ENCODE assay signal across 21 mouse cellular contexts in the genomic region with DNA sequence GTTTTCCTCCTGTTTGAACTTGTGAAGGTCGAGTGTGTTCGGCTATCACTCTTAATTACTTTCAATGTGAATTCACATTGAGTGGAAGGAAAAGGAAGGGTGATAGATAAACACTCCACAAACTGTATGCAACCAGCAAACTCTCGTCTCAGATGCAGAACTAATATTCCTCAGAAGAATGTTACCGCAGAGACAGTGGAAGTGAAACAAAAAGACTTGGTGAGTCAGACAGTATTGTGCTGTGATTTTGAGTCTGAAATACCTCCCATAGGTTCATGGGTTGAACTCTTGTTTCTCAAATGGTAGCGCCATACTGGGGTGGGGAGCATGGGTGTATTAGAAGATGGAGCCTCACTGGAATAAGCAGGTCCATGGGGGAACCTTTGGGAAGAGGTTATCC. TPM values are rescaled to one million over a fixed set of nuclear protein-coding genes. Genes with fewer than 3 reads are reported as not detected.
DNase-seq lines count a peak whose midpoint lies in the region; ATAC-seq lines count a peak whose summit lies in the region.
"Had no signal": no experiment of that assay in that cellular context is flagged by ENCODE, and none has a peak within 500 bp of the region (broad histone marks: within the 10 kb centered on the region; RNA-seq: fewer than 3 reads in every experiment).

No protein-coding gene starts in this region.

- H3K4me1 ChIP-seq in brown adipose tissue, adult 24 weeks (ENCODE audit: control insufficient read depth, insufficient read depth, insufficient read length, low read length): peaks cover 18% of the 10 kb centered on the region
- H3K4me1 ChIP-seq: hindbrain, embryonic 15.5 days had no signal

- H3K4me3 ChIP-seq in brown adipose tissue, adult 24 weeks (ENCODE audit: insufficient read depth, low read depth, low read length): no peak overlapping the region
- no peak overlapping the region for H3K4me3 ChIP-seq in macrophage (ENCODE audit: inconsistent target)
- H3K4me3 ChIP-seq: forebrain, embryonic 10.5 days; forebrain, embryonic 13.5 days; hindbrain, embryonic 12.5 days; hindbrain, embryonic 15.5 days had no signal

- H3K27ac ChIP-seq in brown adipose tissue, adult 24 weeks (replicated peaks; ENCODE audit: low read depth, low read length): 0 out of 2 replicates have a peak overlapping the region, but pooled peaks have one; percentile 22
- H3K27ac ChIP-seq in macrophage: peak overlapping the region; percentile 62
- H3K27ac ChIP-seq: forebrain, embryonic 10.5 days; forebrain, embryonic 13.5 days; hindbrain, embryonic 12.5 days; hindbrain, embryonic 15.5 days had no signal

- ATAC-seq in monocyte, adult 5-6 weeks (replicated peaks; ENCODE audit: insufficient number of reproducible peaks, low FRiP score, low TSS enrichment, poor library complexity, severe bottlenecking): peak; percentile 66
- ATAC-seq: forebrain, embryonic 13.5 days; forebrain, embryonic 16.5 days had no signal

- 37% methylated on average over 5 of the region's 5 CpGs for WGBS in macrophage (ENCODE audit: missing documents)

- intact Hi-C loops in left cerebral cortex, postnatal 36 days (cut with DNase I): no loop called here

- H3K36me3 ChIP-seq in macrophage (ENCODE audit: inconsistent target): no peaks in the 10 kb centered on the region
- H3K36me3 ChIP-seq: forebrain, embryonic 10.5 days; hindbrain, embryonic 12.5 days; hindbrain, embryonic 15.5 days had no signal

- H3K79me2 ChIP-seq in macrophage (ENCODE audit: inconsistent target): no peaks in the 10 kb centered on the region

- peak; percentile 30 for DNase-seq in A20 (ENCODE audit: low read depth, low spot score)
- no peak for DNase-seq in kidney, postnatal 10 days
- DNase-seq in urinary bladder, postnatal 25 days (ENCODE audit: low spot score): no peak
- no peak for DNase-seq in left cerebral cortex, postnatal 36 days (ENCODE audit: low spot score in 2 of 2)
- DNase-seq: adrenal gland, adult 8-10 months; adrenal gland, postnatal 25 days; B cell, adult 2 months; cerebellum, adult 11 months; cerebellum, adult 2 months; cerebellum, adult 9-11 months; cerebellum, postnatal 25 days; gastrocnemius, postnatal 10 days; gastrocnemius, postnatal 36 days had no signal

RNA-seq across cellular contexts. Expression of a gene that starts 14.0 kb away (rescaled TPM):
- 265 and 375 TPM in 2 replicates for polyA plus RNA-seq in brown adipose tissue, adult 24 weeks (2012; ENCODE audit: insufficient read depth, insufficient read length, missing spikeins)
- 100 to 1,000 TPM in 4 of 26 experiments, 10 to 100 TPM in 16, 1 to 10 TPM in 6; 6.8 to 147 (median 26.0) TPM for total RNA-seq in macrophage (2018; cell fraction: chromatin; rRNA removed)
- 10 to 100 TPM; 10.9 to 73.8 (median 29.3) TPM for total RNA-seq in macrophage (2018; cell fraction: cytosol; rRNA removed)
- 100 to 1,000 TPM in 2 of 26 experiments, 10 to 100 TPM in 22, 1 to 10 TPM in 2; 8.0 to 112 (median 27.7) TPM for total RNA-seq in macrophage (2018; cell fraction: nucleus; rRNA removed)
- 28.1 to 57.5 TPM (median 47.7 TPM) in 3 replicates for polyA plus RNA-seq in macrophage (2018)
- total RNA-seq in monocyte, adult 5-6 weeks (2017): 23.5 to 81.5 TPM (median 37.7 TPM) in 3 replicates
- 100 to 1,000 TPM; 215 to 239 TPM for total RNA-seq in left cerebral cortex, postnatal 36 days (2021)

RNA-seq across cellular contexts. Expression of a gene that starts 47.7 kb away (rescaled TPM):
- polyA plus RNA-seq in brown adipose tissue, adult 24 weeks (2012; ENCODE audit: insufficient read depth, insufficient read length, missing spikeins): 35.7 and 36.5 TPM in 2 replicates
- total RNA-seq in macrophage (2018; cell fraction: chromatin; rRNA removed): 10 to 100 TPM in 12 of 26 experiments, 1 to 10 TPM in 14; 1.5 to 45.5 (median 8.2) TPM
- 1 to 10 TPM in 17 of 26 experiments, under 1 TPM in 9; 0.48 to 9.2 (median 1.2) TPM for total RNA-seq in macrophage (2018; cell fraction: cytosol; rRNA removed)
- total RNA-seq in macrophage (2018; cell fraction: nucleus; rRNA removed): 10 to 100 TPM in 10 of 26 experiments, 1 to 10 TPM in 16; 1.1 to 35.4 (median 6.7) TPM
- polyA plus RNA-seq in macrophage (2018): 0.26 to 2.1 TPM (median 0.82 TPM) in 3 replicates
- total RNA-seq in monocyte, adult 5-6 weeks (2017): 25.2 to 33.2 TPM (median 32.0 TPM) in 3 replicates
- 1 to 10 TPM; 3.6 to 4.4 TPM for total RNA-seq in left cerebral cortex, postnatal 36 days (2021)
